Mouse (Mus musculus) MEL (cell line): ENCODE measurements around the gene Mob3a. TPM values are rescaled to one million over a fixed set of nuclear protein-coding genes. Genes with fewer than 3 reads are reported as not detected.

Experiments
- DNase-seq: peaks from one replicate; pipeline ENCODE4 v3.0.0; 2011; ENCODE audit warnings: low read depth, low spot score
- H3K27ac ChIP-seq: 2 replicates; pipeline ENCODE4 v1.5.1; 2012; ENCODE audit warnings: low read depth, mild to moderate bottlenecking, control low read depth, low read length, moderate library complexity; ENCODE audit not compliant: control insufficient read depth
- H3K27me3 ChIP-seq, 2 experiments: fragments of 150-350 bp in 1 of 2; sonication (generic) in 1 of 2; 2 replicates each; pipeline ENCODE4 v1.6.1; 2012; ENCODE audit warnings: low read length in 2 of 2, mild to moderate bottlenecking in 2 of 2, improper control_type of control experiment in 1 of 2, moderate library complexity in 1 of 2; ENCODE audit not compliant: insufficient read depth in 2 of 2, control insufficient read depth in 1 of 2
- H3K36me3 ChIP-seq, 2 experiments: 2 replicates each; pipeline ENCODE4 v1.6.1; 2012 to 2014; ENCODE audit warnings: low read length in 2 of 2, improper control_type of control experiment in 1 of 2, inconsistent platforms in 1 of 2, mild to moderate bottlenecking in 1 of 2; ENCODE audit not compliant: insufficient read depth in 2 of 2, control insufficient read depth in 1 of 2
- H3K4me1 ChIP-seq, 2 experiments: fragments of 150-350 bp in 1 of 2; sonication (generic) in 1 of 2; 2 replicates each; pipeline ENCODE4 v1.6.1; 2012; ENCODE audit warnings: low read length in 2 of 2, improper control_type of control experiment in 1 of 2, mild to moderate bottlenecking in 1 of 2; ENCODE audit not compliant: insufficient read depth in 2 of 2, control insufficient read depth in 1 of 2
- H3K4me3 ChIP-seq, 2 experiments: fragments of 150-350 bp in 1 of 2; sonication (generic) in 1 of 2; 2 replicates each; pipeline ENCODE4 v1.5.1; 2012; ENCODE audit warnings: low read depth in 2 of 2, low read length in 2 of 2, mild to moderate bottlenecking in 2 of 2, moderate library complexity in 2 of 2, control low read depth in 1 of 2, improper control_type of control experiment in 1 of 2; ENCODE audit not compliant: control insufficient read depth in 1 of 2, insufficient read depth in 1 of 2
- H3K79me2 ChIP-seq: 2 replicates; pipeline ENCODE4 v1.6.1; 2012; ENCODE audit warnings: mild to moderate bottlenecking, low read length, moderate library complexity; ENCODE audit not compliant: control insufficient read depth, poor library complexity, insufficient read depth
- H3K9ac ChIP-seq: 2 replicates; pipeline ENCODE4 v1.6.1; 2012; ENCODE audit warnings: low read depth, mild to moderate bottlenecking, control low read depth, low read length, moderate library complexity; ENCODE audit not compliant: control insufficient read depth, poor library complexity, severe bottlenecking
- H3K9me3 ChIP-seq: fragments of 150-350 bp; sonication (generic); replicated peaks from 2 replicates; pipeline ENCODE4 v1.6.1; 2012; ENCODE audit warnings: mild to moderate bottlenecking, low read length, improper control_type of control experiment, moderate library complexity; ENCODE audit not compliant: insufficient read depth
- CHD2 ChIP-seq: IDR thresholded peaks from 2 replicates; pipeline ENCODE4 v1.6.1; 2011; ENCODE audit warnings: low read length, improper control_type of control experiment
- CTCF ChIP-seq, 3 experiments: IDR thresholded peaks in 2 of 3; conservative IDR thresholded peaks in 1 of 3; 2 replicates each; pipeline ENCODE4 v1.5.1; 2011 to 2012; ENCODE audit warnings: low read length in 3 of 3, low read depth in 2 of 3, mild to moderate bottlenecking in 2 of 3, improper control_type of control experiment in 1 of 3, inconsistent platforms in 1 of 3, mixed read lengths in 1 of 3, moderate library complexity in 1 of 3; ENCODE audit not compliant: control insufficient read depth in 1 of 3, insufficient read depth in 1 of 3, poor library complexity in 1 of 3, severe bottlenecking in 1 of 3
- ETS1 ChIP-seq: IDR thresholded peaks from 2 replicates; pipeline ENCODE4 v1.6.1; 2012; ENCODE audit warnings: low read depth, mild to moderate bottlenecking, inconsistent platforms, low read length, improper control_type of control experiment, moderate library complexity
- GABPA ChIP-seq: IDR thresholded peaks from 2 replicates; pipeline ENCODE4 v1.6.1; 2012; ENCODE audit warnings: low read depth, mild to moderate bottlenecking, inconsistent platforms, low read length, improper control_type of control experiment, moderate library complexity
- HCFC1 ChIP-seq: IDR thresholded peaks from 2 replicates; pipeline ENCODE4 v1.6.1; 2012; ENCODE audit warnings: low read depth, mild to moderate bottlenecking, inconsistent platforms, low read length, improper control_type of control experiment, moderate library complexity
- MAX ChIP-seq: IDR thresholded peaks from 2 replicates; pipeline ENCODE4 v1.6.1; 2011; ENCODE audit warnings: low read length, improper control_type of control experiment
- MXI1 ChIP-seq: IDR thresholded peaks from 2 replicates; pipeline ENCODE4 v1.6.1; 2011; ENCODE audit warnings: mild to moderate bottlenecking, low read depth, low read length, improper control_type of control experiment
- MYB ChIP-seq: IDR thresholded peaks from 2 replicates; pipeline ENCODE4 v1.6.1; 2011; ENCODE audit warnings: mild to moderate bottlenecking, low read depth, low read length, improper control_type of control experiment
- NELFE ChIP-seq: IDR thresholded peaks from 2 replicates; pipeline ENCODE4 v1.6.1; 2011; ENCODE audit warnings: low read depth, low read length, improper control_type of control experiment
- NRF1 ChIP-seq: IDR thresholded peaks from 2 replicates; pipeline ENCODE4 v1.6.1; 2014; ENCODE audit warnings: low read depth, mild to moderate bottlenecking, inconsistent platforms, low read length, improper control_type of control experiment, moderate library complexity; ENCODE audit not compliant: poor library complexity, insufficient read depth, severe bottlenecking
- RAD21 ChIP-seq: IDR thresholded peaks from 2 replicates; pipeline ENCODE4 v1.6.1; 2011; ENCODE audit warnings: mild to moderate bottlenecking, low read depth, low read length, improper control_type of control experiment
- RCOR1 ChIP-seq: IDR thresholded peaks from 2 replicates; pipeline ENCODE4 v1.6.1; 2012; ENCODE audit warnings: low read depth, mild to moderate bottlenecking, inconsistent platforms, low read length, improper control_type of control experiment
- SIN3A ChIP-seq: IDR thresholded peaks from 2 replicates; pipeline ENCODE4 v1.6.1; 2012; ENCODE audit warnings: low read length, improper control_type of control experiment, inconsistent platforms
- SMC3 ChIP-seq: IDR thresholded peaks from 2 replicates; pipeline ENCODE4 v1.6.1; 2011; ENCODE audit warnings: low read depth, low read length, improper control_type of control experiment
- TAL1 ChIP-seq: IDR thresholded peaks from 2 replicates; pipeline ENCODE4 v1.6.1; 2012; ENCODE audit warnings: mild to moderate bottlenecking, inconsistent platforms, low read length, moderate library complexity, mixed read lengths
- TBP ChIP-seq: IDR thresholded peaks from 2 replicates; pipeline ENCODE4 v1.8.0; 2011; ENCODE audit warnings: low read depth, low read length, improper control_type of control experiment
- USF1 ChIP-seq: IDR thresholded peaks from 2 replicates; pipeline ENCODE4 v1.6.1; 2014; ENCODE audit warnings: low read depth, mild to moderate bottlenecking, inconsistent platforms, low read length, improper control_type of control experiment, moderate library complexity
- USF2 ChIP-seq, 2 experiments: IDR thresholded peaks; 2 replicates each; pipeline ENCODE4 v1.6.1; 2011 to 2012; ENCODE audit warnings: improper control_type of control experiment in 2 of 2, low read length in 2 of 2, borderline replicate concordance in 1 of 2, inconsistent platforms in 1 of 2, low read depth in 1 of 2, mild to moderate bottlenecking in 1 of 2; ENCODE audit not compliant: insufficient read depth in 1 of 2
- ZMIZ1 ChIP-seq: IDR thresholded peaks from 2 replicates; pipeline ENCODE4 v1.6.1; 2012; ENCODE audit warnings: low read depth, mild to moderate bottlenecking, inconsistent platforms, low read length, improper control_type of control experiment, moderate library complexity
- polyA plus RNA-seq, 2 experiments: library from polyadenylated mRNA; stranded (reverse) in 1 of 2; unstranded in 1 of 2; fragments of >175 nt in 1 of 2; fragments of >200 nt in 1 of 2; gene quantifications; 2 replicates each; pipeline versions ENCODE4 v1.2.1 to v1.2.4; 2012; ENCODE audit warnings: low replicate concordance in 2 of 2, low read depth in 1 of 2; ENCODE audit not compliant: insufficient read length in 2 of 2, insufficient read depth in 1 of 2, missing spikeins in 1 of 2
- total RNA-seq: library from RNA; depleted of rRNA; stranded (reverse); fragments of 300-350 nt; gene quantifications from 2 replicates; pipeline ENCODE4 v1.2.3, GENCODE M21; 2012

The Mob3a gene
- total and polyA plus RNA-seq, 3 experiments = 38.3 to 63.4 TPM; not detected in 1

GRCm38 (mm10) chr10:80658194-80658840, 43.5 kb downstream of the Mob3a start:
- Histone ChIP-seq H3K27ac (peak overlapping the region; percentile 81), H3K9ac (peak overlapping the region; percentile 47), H3K4me1 (peaks cover 3 to 25% of the 10 kb centered on the region in 2 experiments), H3K4me3 (peak overlapping the region; percentile 27 to 40), H3K79me2 (peaks cover 8% of the 10 kb centered on the region), H3K36me3 (peaks cover 0 to 9% of the 10 kb centered on the region in 2 experiments; a peak in 2 of 4 replicates), H3K9me3 (no peaks in the 10 kb centered on the region), H3K27me3 (no peaks in the 10 kb centered on the region)
- TF ChIP-seq ZMIZ1 (peak; percentile 28; the same call in 1 of the 2 replicates), MAX (peak; percentile 84), ETS1 (peak; percentile 52), RAD21 (no peak), TAL1 (no peak), HCFC1 (peak; percentile 49), NRF1 (peak; percentile 62), MXI1 (peak; percentile 57)
- peak; percentile 81 for DNase-seq

DNA sequence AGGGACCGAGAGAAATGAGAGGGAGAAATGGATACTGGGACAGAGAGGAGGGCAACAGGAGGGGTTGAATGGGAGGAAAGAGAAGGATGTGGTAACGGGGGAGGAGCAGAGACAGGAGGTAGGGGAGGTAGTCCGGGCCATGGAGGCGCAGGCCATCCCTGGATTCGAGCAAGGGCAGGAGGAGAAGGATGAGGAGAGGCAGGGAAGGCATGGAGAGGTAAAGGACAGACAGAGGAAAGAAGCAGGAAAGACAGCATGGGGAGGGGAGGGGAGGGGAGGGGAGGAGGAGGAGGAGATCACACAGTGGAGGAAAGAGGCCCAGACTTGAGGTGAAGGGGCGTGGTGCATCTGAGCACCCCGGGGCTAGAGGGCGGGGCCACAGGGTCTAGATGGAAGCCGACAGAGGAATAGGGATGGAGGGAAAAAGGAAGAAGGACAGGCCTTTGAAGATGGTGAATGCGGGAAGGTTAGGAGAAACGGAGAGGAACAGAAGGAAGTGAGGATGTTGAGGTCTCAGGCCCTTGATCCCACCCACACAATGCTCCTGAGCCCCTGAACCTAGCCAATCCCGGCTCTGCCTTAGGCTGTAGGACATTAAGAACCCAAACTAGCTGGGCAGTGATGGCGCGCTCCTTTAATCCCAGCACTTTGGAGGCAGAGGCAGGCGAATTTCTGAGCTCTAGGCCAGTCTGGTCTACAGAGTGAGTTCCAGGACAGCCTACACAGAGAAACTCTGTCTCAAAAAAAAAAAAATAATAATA, 44.7 kb downstream of the Mob3a start, which contains the start of gene Btbd2:
Gene Btbd2, minus strand, starts transcription at position 209 of the 761 bp plus-strand sequence.
- Histone ChIP-seq H3K4me1 (peaks cover 3 to 21% of the 10 kb centered on the region in 2 experiments), H3K9ac (peak within 1 kb of the TSS; percentile 90), H3K9me3 (no peaks in the 10 kb centered on the region), H3K27me3 (no peaks in the 10 kb centered on the region), H3K79me2 (peaks cover 8% of the 10 kb centered on the region), H3K36me3 (peaks cover 0 to 9% of the 10 kb centered on the region in 2 experiments; a peak in 2 of 4 replicates), H3K27ac (peak within 1 kb of the TSS; percentile 81), H3K4me3 (peak within 1 kb of the TSS; percentile 86 to 92)
- TF ChIP-seq GABPA (no peak), MYB (no peak), ZMIZ1 (no peak), SMC3 (no peak), RCOR1 (no peak), USF2 (IDR thresholded peaks at IDR 0.05; ENCODE audit: borderline replicate concordance in 1 of 2, insufficient read depth in 1 of 2, low read depth in 1 of 2, low read length in 2 of 2) (no peak), MAX (no peak; the same call in 1 of the 2 replicates), CHD2 (no peak), USF1 (no peak), NRF1 (no peak), TBP (0 out of 2 replicates have a peak, but pooled peaks have one; percentile 17), CTCF (IDR thresholded peaks at IDR 0.05 in 2 of 3, conservative IDR thresholded peaks at IDR 0.05 in 1 of 3; ENCODE audit: control insufficient read depth in 1 of 3, insufficient read depth in 1 of 3, low read depth in 2 of 3, low read length in 3 of 3, poor library complexity in 1 of 3, severe bottlenecking in 1 of 3) (no peak), MXI1 (peak; percentile 16; the same call in 1 of the 2 replicates), NELFE (no peak), SIN3A (peak; percentile 35; the same call in 1 of the 2 replicates)
- DNase-seq = peak; percentile 64
